Mouse (Mus musculus) hematopoietic multipotent progenitor cell, adult 10-12 weeks (in vitro differentiated cells): Measurements from ENCODE around the gene Cog2. TPM values are rescaled to one million over a fixed set of nuclear protein-coding genes. Genes with fewer than 3 reads are reported as not detected.

Experiments used
- polyA plus RNA-seq: library from polyadenylated mRNA; stranded (reverse); fragments of >175 nt; gene quantifications from 2 replicates; pipeline ENCODE4 v1.2.3, GENCODE M21; 2012; ENCODE audit warnings: low replicate concordance

Cog2 gene
- 20.2 and 21.6 TPM in 2 replicates for polyA plus RNA-seq

GRCm38 (mm10) chr8:124520249-124521080 is at the start of gene Cog2:
Gene Cog2 (plus strand): TSS chr8:124520767.

GRCm38 (mm10) chr8:124569593-124569992 is 49.0 kb downstream of the Cog2 start, which contains the start of gene Agt:
Gene Agt (minus strand): TSS chr8:124569706.

DNA sequence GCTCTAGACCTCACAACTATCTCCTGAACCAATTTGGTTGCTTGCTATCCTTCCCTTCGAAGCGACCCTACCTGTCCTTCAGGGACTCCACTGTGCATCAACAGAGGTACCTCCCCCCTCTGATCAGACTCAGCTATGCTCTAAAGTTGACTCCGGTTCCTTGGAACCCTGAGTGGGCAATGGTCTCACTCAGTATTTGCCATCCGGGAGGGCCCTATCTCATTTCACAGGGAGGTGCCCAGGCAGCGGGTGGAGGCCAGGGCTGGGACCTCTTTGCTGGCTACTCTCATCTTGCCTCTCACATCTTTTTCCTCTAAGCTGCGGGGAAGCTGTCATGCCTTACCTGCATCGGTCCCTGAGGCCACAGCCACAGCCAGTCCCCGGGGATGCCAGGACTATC is 55.2 kb downstream of the Cog2 start, which contains the start of gene Capn9:
Gene Capn9, plus strand, starts transcription at position 301 of the 400 bp plus-strand sequence.

Other genes starting within 250 kb of the Cog2 start
- gene Pgbd5, start 81.1 kb upstream of the Cog2 start, polyA plus RNA-seq = 0.07 TPM in 1 of 2 replicates, not detected in the other
- gene Agt, start 48.9 kb downstream of the Cog2 start, polyA plus RNA-seq = not detected in 2 replicates
- gene Capn9, start 55.3 kb downstream of the Cog2 start, polyA plus RNA-seq = 0.33 and 0.72 TPM in 2 replicates
- 8.7 and 13.9 TPM in 2 replicates for gene 2310022B05Rik, start 142.6 kb downstream of the Cog2 start, polyA plus RNA-seq
- 18.3 and 25.7 TPM in 2 replicates for gene Ttc13, start 201.2 kb downstream of the Cog2 start, polyA plus RNA-seq
- 21.1 and 29.4 TPM in 2 replicates for gene Arv1, start 201.4 kb downstream of the Cog2 start, polyA plus RNA-seq
- 1.8 and 6.9 TPM in 2 replicates for gene Fam89a, start 231.1 kb downstream of the Cog2 start, polyA plus RNA-seq